Mouse (Mus musculus) spleen, adult 2 months (tissue): ENCODE data around the gene Galnt15.

Experiments
- CTCF ChIP-seq: fragments of 200-500 bp; IDR thresholded peaks from 2 replicates; pipeline ENCODE4 v1.5.1; 2011; ENCODE audit warnings: mild to moderate bottlenecking, inconsistent platforms; ENCODE audit not compliant: insufficient read depth, insufficient read length, insufficient replicate concordance; ENCODE audit errors: extremely low read depth
- POLR2A ChIP-seq: fragments of 200-500 bp; IDR thresholded peaks from 2 replicates; pipeline ENCODE4 v1.6.1; 2011; ENCODE audit warnings: low read depth, low read length, inconsistent platforms

GRCm38 (mm10) chr14:32016921-32017320, 11.9 kb upstream of the Galnt15 start:
- TF ChIP-seq CTCF = no peak
- no peak for TF ChIP-seq POLR2A
